Mouse (Mus musculus): ENCODE data around the gene Nrxn2.

The Nrxn2 gene

GRCm38 (mm10) chr19:6514940-6515339, 96.4 kb downstream of the Nrxn2 start:
- no peak for DNase-seq (ENCODE audit: low read depth in 1 of 2, low spot score in 2 of 2)

GRCm38 (mm10) chr19:6515448-6515847, 96.9 kb downstream of the Nrxn2 start:
- DNase-seq (ENCODE audit: low read depth in 1 of 2, low spot score in 2 of 2): no peak

- no peak for DNase-seq (ENCODE audit: low read depth in 1 of 2, low spot score in 2 of 2)
These were observed 97.6 kb downstream of the Nrxn2 start for GRCm38 (mm10) chr19:6516153-6516552.

- DNase-seq (ENCODE audit: low read depth in 1 of 2, low spot score in 2 of 2): no peak
These were observed 100.1 kb downstream of the Nrxn2 start for GRCm38 (mm10) chr19:6518601-6519000.

- no peak for DNase-seq (ENCODE audit: low read depth in 1 of 2, low spot score in 2 of 2)
These were observed 101.0 kb downstream of the Nrxn2 start for GRCm38 (mm10) chr19:6519483-6519882.

- no peak for DNase-seq (ENCODE audit: low read depth in 1 of 2, low spot score in 2 of 2)
These were observed 103.1 kb downstream of the Nrxn2 start for GRCm38 (mm10) chr19:6521630-6522029.

- DNase-seq (ENCODE audit: low read depth in 1 of 2, low spot score in 2 of 2): no peak
These were observed 103.8 kb downstream of the Nrxn2 start for GRCm38 (mm10) chr19:6522289-6522688.

- DNase-seq (ENCODE audit: low read depth in 1 of 2, low spot score in 2 of 2): no peak
These were observed 106.5 kb downstream of the Nrxn2 start for GRCm38 (mm10) chr19:6525023-6525422.

GRCm38 (mm10) chr19:6526010-6526409, 107.5 kb downstream of the Nrxn2 start:
- no peak for DNase-seq (ENCODE audit: low read depth in 1 of 2, low spot score in 2 of 2)

GRCm38 (mm10) chr19:6527439-6527838, 108.9 kb downstream of the Nrxn2 start:
- no peak for DNase-seq (ENCODE audit: low read depth in 1 of 2, low spot score in 2 of 2)

GRCm38 (mm10) chr19:6527839-6528531, 109.5 kb downstream of the Nrxn2 start:
- DNase-seq (ENCODE audit: low read depth in 1 of 2, low spot score in 2 of 2): no peak

GRCm38 (mm10) chr19:6529265-6529985, 110.9 kb downstream of the Nrxn2 start:
- no peak for DNase-seq (ENCODE audit: low read depth in 1 of 2, low spot score in 2 of 2)

GRCm38 (mm10) chr19:6530359-6530758, 111.8 kb downstream of the Nrxn2 start:
- DNase-seq (ENCODE audit: low read depth in 1 of 2, low spot score in 2 of 2): no peak

GRCm38 (mm10) chr19:6531011-6531631, 112.6 kb downstream of the Nrxn2 start:
- no peak for DNase-seq (ENCODE audit: low read depth in 1 of 2, low spot score in 2 of 2)

- DNase-seq (ENCODE audit: low read depth in 1 of 2, low spot score in 2 of 2): no peak
These were observed 113.4 kb downstream of the Nrxn2 start for GRCm38 (mm10) chr19:6531832-6532471.

- DNase-seq (ENCODE audit: low read depth in 1 of 2, low spot score in 2 of 2): no peak
These were observed 114.1 kb downstream of the Nrxn2 start for GRCm38 (mm10) chr19:6532656-6533055.

GRCm38 (mm10) chr19:6533290-6534117, 115.0 kb downstream of the Nrxn2 start:
- no peak for DNase-seq (ENCODE audit: low read depth in 1 of 2, low spot score in 2 of 2)

- DNase-seq (ENCODE audit: low read depth in 1 of 2, low spot score in 2 of 2): no peak
These were observed 115.5 kb downstream of the Nrxn2 start for GRCm38 (mm10) chr19:6534118-6534415.

GRCm38 (mm10) chr19:6536201-6536600, 117.7 kb downstream of the Nrxn2 start:
- DNase-seq (ENCODE audit: low read depth in 1 of 2, low spot score in 2 of 2): no peak

- DNase-seq (ENCODE audit: low read depth in 1 of 2, low spot score in 2 of 2): no peak
These were observed 118.2 kb downstream of the Nrxn2 start for GRCm38 (mm10) chr19:6536696-6537095.

- DNase-seq (ENCODE audit: low read depth in 1 of 2, low spot score in 2 of 2): no peak
These were observed 119.0 kb downstream of the Nrxn2 start for GRCm38 (mm10) chr19:6537526-6537925.
